Mouse (Mus musculus): ENCODE data around the gene Strada.

Gene Strada

DNA sequence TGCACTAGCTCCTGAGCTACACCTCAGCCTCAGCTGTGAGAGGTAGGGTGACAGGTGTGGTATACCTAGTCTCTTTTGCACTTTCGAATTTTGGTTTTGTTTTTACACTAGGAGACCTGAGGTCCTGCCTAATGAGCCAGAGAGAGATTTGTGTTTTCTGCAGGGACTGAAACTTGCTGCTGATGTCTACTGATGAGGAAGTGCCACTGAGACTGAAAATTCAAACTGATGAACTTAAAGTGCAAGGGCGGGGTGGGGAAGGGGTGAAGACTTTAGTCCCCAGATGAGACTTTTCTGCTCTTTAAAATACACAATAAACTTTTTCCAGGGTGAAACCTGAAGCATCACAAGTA is 21.5 kb downstream of the Strada start:
- DNase-seq = no peak

DNA sequence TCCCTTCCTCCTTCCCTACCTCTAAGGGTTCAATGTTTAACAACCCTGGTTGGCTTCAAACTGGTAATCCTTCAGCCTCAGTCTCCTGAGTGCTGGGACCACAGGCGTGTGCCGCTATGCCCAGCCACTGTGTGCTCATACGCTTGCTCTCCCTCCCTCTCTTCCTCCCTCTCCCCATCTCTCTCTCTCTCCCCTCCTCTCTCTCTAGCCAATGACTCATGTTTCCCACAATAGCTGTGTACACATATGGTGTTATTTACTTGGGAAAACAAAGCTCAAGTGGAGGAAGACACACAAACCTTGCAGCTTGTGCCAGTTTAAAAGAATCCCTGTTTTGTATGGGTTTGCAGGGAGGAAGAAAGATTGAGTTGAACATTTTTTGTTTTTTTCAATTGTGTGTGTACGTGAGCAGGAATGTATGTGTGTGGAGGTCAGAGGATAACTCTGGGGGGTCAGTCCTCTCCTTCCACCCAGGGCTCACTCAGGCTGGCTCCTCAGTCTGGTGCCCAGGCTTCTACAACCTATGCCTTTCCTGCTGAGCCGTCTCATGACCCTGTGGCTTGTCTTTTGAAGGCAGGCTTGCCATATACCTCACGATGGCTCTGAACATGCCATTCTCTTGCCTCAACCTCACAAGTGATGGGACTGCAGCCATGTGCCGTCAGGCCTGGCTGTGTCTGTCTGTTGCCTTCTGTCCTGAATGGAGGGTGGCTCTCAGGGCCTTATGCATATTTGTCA is 22.1 kb downstream of the Strada start:
- no peak for DNase-seq

DNA sequence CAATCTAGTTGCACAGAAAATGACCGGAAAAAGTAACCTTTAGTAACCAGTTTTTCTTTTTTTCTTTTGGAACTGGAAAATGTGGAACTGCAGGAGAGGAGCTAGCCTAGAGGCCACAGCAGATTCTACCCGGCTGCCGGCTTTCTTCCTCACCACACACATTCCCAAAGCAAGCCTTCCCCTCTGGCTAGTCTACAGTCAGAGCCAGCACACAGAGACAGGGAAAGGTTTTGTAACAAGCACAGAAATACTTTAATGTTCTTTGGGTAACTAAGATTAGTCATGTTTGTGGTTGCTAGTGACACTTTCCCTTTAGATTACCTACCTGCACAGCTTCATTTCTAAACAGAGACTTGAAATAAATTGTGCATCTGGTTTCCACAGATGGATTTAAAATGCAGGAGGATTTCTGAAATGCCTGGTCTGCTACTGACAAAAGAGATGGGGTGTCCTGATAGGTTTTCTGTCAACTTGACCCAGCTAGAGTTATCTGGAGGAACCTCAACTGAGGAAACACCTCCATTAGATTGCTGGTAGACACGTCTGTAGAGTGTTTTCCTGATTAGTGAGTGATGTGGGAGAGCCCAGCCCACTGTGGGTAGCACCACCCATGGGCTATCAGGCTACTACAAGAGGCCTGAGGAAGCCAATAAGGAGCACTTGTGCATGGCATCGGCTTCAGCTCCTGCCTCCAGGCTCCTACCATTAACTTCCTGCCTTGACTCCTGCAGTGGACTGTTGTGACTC is 23.8 kb downstream of the Strada start:
- no peak for DNase-seq

DNA sequence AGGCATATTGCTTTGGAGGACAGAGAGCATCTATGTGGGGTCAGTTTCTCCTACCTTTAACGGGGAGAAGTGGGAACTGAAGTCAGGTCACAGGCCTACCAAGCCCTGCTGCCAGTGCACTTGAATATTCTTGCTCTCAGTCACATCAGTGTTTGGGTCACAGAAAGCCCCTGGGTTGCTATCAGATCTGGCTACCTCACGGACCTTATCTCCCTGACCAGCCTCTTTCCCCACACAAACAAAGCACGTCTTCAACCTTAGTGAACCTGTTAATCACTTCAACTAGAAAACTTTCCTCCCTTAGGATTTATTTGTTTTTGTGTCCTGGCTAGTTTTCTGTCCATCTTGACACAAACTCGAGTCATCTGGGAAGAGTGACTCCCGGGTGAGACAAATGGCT is 25.6 kb downstream of the Strada start:
- DNase-seq = no peak

DNA sequence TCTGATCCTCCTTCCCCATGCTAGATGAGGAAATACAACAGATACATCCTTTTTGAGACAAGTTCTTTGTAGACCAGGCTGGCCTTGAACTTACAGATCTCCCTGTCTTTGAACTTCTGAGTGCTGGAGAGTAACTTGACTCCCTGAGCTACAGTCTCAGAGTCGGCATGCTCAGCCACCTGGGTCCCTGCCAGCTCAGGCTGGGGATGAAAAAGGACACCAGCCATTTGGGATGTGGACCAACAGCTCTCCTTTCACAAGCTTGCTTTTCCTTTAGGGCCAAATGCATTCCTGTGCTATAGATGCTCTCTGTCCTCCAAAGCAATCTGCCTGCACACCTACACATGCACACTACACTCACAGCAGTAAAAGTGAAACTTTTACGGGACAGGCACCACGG is 26.9 kb downstream of the Strada start:
- no peak for DNase-seq

DNA sequence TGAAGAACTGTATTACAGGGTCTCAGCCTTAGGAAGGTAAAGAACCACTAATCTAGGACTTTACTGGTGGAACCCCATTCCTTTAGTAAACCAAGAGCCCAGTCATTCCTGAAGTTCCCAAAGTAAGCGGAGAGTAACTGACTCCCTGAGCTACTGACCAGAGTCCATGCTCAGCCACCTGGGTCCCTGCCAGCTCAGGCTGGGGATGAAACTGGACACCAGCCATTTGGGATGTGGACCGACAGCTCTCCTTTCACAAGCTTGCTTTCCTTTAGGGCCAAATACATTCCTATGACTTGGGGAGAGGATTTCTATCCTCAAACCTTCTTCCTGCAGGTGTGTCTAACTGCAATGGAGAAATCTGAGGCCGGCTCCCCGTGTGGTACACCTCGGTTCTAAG is 27.6 kb downstream of the Strada start:
- DNase-seq = no peak

DNA sequence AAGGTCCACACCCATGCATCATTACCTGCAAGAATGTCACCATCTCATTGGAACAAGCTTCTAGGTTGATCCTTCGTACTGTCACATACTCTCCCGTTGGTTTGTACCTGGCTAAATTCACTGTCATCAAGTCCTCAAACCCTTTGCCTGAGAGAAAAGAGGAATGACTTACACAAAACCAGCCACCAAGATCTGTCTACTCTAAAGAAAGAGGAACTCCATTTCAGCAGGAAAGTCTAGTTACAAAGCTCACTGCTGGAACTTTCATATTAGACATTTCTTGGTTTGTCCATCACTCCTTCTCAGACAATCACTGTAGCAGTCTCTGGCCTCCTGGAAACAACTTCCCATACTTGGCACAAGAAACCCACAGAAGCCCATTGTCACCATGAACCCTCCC is 28.7 kb downstream of the Strada start:
- DNase-seq = no peak

DNA sequence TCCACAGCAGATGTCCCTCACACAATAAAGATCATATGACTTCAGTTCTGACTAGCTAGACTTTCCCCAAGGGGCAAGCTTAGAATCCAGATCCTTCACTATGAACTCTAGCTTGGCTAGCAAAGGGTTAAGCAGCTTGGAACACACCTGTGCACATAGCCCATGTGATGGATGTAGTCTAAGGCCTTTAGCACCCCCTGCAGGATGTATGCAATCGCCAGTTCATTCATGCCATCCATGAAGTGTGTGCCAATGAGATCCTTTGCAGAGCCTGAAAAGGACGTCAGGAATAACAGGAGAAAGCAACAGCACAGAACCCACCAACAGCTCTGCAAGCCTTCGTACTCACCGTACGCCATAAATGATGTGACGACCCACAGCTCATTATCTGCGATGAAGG is 31.2 kb downstream of the Strada start:
- DNase-seq = peak; percentile 87

DNA sequence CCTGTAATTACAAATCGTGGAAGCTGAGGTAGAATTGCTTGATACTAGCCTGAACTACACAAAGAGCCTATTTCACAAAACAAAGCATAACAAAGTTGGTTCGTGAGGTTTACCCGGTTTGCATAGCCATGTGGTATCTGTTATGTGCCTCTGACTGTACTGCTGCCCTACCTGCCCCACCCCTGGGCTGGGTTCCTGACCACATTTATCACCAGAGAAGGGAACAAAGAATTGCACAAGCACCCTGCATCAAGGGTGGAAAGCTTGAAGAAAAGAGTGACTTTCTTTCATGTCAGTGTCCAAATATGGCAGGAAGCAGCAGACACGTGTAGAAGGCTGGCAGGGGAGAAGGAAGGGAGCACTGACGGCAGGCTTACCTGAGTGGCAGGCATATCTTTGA is 34.5 kb downstream of the Strada start:
- DNase-seq = peak; percentile 55

DNA sequence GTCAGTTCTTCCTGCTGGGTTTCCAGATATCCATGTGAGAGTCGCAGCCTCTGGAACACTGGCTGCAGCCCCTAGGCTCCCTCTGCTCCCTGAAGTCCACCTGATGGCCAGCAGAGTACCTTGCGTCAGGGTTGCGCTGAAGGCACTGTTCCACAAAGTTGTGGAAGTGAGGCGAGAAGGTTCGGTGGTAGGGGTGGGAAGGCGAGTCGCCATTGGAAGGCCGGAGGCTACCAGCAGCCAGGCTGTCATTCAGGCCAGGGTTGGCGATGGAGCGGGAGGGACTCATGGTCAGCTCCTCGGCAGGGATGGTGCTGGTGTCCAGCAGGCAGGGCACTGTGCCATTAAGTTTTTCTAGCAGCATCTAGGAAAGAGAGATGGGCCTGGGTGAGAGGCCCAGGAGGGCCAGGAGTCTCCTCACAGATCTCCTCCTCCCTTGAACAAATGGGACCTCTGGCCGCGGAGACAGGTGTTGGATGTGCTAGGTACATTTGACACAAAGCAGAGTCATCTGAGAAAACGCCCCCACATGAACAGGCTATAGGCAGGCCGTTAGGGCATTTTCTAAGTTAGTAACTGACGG is 37.3 kb downstream of the Strada start:
- DNase-seq = no peak

DNA sequence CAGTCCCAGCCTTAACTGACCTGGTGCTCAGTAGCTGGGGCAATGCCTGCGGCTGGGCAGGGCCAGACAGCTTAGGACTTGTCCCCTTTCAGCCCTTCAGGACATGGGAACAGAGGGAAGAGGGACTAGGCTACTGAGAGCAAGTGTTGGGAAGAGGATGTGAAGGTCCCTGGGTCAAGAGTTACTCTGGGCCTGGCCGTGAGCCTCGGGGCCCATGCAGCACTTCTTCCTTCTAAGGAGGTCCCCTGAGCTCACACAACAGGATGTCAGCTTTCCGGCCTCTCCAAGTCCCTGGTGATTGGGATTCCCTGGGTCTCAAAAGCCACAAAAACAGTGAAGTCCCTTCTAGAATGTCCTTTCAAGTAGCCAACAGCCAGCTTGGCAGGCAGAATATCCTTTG is 38.4 kb downstream of the Strada start:
- DNase-seq = no peak

DNA sequence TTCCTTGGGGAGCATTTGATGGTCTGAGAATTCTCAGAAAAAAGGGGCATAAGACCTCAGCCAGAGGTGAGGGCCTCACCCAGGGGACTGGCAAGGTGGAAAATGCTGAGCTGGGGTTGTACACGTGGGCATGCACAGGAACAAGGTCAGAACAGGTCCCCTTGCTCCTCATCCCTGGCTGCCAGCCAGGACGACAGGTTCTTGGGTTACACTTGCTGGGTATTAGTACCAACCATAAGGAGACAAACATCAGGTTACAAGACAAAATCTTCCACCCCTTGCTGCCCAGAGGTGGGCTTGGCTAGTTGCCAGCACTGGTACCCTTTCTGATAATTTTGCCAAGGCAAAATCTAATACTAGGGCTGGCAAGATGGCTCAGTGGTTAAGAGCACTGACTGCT is 39.7 kb downstream of the Strada start:
- no peak for DNase-seq

DNA sequence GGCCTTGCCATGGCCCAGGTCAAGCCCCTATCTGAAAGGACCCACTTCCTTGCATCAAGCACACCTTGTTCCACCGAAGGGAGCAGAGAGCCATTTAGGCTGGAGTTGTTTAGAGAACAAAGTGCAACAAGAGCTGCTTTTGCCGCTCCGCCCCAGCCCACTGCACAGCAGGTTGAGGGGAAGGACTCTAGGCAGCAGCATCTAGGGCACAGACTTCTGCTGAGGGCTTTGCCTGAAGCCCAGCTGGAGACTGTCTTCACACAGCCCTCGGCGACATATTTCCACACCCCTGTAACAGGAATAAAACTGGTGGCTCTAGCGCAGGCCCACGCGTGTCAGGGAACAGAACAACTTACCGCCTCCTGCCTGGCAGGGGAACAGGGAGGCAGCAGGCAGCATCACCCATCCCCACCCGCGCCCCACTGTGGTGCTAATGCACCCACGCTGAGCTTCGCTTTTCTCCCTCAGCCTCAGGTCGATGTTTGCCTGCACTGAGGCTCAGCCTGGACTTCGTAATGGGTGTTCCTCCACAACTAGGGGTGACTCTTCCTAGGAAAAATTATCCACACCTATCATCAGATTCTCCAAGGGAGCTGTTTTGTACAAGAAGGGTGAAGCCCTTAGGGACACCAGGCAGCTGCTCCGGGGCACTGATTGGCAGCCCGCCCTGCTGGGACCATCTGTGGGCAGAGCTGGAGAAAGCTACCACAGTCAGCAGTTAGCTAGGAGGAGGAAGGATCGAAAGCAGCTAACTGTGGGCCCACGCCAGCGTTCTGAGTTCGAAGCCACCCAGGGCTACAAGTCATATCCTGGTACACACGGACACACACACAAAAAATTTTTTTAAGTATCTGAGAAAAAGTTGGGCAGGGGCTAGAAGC is 40.9 kb downstream of the Strada start, which contains the start of the genes Gm10840 and Limd2:
Gm10840 (plus strand) TSS at position 10 of the 881 bp plus-strand sequence.
Limd2 (minus strand) TSS at position 20 of the 881 bp plus-strand sequence.
- peak; percentile 81 for DNase-seq

DNA sequence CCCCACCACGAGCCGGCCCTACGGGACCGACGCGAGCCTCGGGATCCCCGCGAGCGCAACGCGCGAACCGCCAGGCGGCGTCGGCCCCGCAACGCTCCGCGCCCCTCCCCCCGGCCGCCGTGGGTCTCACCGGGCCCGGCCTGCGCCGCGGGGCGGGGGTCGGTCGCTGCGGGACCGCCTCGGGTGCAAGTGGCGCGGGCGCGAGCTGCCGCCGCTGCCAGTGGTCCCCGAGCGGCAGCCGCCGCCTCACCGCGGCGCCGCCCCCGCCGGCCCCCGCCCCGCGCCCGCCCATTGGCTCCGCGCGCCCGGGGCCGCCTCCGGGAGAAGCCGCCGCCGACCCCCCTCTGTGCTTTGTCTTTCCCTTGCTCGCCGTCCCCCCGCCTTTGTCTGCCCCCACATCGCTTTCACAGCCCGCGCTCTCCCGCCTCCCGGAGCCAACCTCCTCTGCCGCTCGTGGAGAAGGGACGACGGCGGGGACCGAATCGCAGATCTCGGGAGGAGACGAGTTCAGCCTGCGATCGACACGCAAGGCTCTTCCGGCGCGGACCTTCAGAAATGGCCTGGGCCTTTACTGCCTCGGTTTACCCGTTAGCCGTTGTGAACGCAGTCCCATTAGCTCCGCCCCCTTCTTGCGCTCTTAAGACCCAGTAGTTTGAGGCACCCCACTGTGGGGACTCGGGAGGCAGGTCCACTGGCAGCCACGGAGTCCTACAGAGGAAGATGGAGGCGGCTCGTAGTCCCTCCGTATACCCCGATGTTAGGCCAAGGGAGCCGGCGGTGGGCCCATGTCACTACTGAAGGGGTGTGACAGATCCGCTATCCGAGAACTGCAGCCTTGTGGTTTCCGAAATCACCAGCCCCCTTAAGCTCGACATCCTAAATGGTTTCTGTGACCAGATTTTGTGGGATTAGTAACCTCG is 41.8 kb downstream of the Strada start:
- DNase-seq = peak; percentile 93

DNA sequence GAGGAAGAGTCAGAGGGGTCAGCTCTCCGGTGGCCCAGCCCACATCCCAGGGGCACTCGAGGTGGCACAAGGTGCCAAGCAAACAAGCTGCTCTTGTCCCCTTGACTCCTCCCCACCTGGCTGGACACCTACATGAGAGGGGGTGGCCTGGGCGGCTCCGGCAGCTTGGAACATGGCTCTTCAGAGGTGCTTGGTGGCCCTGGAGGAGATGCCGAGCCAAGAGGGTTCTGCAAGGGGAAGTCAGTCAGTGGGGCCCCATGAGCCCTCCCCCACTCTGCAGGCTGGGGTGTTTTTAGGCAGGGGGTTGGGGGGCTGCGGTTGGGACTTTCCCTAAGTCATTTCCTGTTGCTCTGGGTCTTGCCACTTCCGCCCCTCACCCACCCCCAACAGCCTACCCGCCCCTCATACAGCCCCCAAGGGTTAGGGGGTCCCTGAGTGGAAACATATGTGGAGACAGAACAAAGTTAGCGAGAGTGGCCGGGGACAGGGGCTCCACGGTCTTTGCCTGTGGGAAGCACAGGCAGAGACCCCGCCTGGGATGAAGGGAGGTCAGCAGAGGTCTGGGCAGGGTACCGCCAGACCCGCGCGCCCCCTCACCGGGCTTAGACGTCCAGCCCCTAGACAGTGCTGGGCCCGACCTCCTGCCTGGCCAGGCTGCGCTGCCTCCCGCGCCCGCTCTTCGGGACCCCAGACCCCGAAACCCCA is 42.6 kb downstream of the Strada start:
- DNase-seq = peak; percentile 92

DNA sequence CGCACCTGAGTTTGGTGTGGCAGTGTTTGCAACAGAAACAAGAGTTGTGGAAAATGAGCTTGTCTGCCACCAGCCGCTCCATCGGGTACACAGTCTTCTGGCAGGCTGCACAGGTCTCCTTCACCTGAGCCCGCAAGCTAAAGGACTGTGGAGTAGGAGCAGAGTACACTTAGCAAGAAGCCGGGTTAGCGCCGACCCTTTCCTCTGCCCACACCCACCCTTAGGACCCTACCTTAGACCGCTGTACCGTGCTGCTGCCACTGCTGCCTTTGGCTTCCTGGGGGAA is 43.1 kb downstream of the Strada start:
- no peak for DNase-seq

DNA sequence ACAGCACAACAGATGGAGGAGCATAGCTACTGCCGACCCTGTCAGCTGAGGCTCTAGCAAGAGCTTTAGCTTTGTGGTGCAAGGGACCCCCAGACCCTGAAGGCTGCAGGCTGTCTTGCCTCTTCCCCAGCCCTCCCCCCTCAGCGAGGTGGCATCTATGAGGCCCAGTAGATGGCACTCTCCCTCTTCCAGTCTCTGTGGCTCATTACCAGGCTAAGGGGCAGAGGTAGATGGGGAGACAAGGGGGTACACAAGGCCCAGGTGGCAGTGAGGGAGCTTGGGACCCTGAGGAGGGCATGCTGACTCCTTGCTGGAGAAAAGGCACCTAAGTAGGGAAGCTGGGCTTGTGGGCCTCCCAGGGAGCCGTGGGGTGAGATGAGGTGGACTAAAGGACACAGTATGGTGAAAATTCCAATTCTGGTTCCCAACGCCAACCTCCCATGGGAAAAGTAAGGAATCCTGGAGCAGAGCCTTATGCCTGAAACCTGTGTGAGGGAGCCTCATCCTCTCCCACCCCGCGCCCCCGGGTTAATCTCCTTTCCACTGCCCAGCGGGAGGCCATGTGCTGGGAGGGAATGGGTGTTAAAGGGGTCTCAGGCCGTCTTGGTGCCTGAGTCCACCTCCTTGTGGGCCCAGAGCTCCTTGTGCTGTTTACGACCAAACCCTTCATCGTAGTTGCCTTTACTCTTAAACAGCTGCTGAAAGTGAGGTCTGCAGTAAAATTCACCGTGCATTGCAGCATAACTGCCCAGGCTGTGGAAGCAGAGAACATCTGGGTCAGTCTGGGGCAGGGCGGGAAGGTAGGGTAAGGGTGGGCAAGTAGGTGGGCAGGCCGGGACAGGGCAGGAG is 43.7 kb downstream of the Strada start:
- peak; percentile 77 for DNase-seq

DNA sequence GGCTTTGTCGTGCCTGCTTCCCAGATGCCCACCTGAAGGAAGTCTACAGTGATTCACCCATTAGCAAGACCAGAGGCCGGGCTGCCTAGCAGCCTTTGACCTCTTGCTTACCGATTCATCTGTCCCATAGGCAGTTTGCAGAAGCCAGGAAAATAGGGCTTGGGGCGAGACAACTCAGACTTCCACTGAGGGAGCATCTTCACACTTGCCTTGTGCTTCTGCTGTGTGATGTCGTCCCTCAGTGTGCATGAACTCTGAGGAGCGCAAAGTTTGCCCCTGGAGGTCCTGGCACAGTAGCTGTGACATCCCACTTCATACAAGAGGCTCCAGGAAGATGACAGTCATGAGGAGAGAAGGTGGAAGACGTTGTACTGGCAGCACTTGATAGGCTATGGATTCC is 44.8 kb downstream of the Strada start:
- no peak for DNase-seq

DNA sequence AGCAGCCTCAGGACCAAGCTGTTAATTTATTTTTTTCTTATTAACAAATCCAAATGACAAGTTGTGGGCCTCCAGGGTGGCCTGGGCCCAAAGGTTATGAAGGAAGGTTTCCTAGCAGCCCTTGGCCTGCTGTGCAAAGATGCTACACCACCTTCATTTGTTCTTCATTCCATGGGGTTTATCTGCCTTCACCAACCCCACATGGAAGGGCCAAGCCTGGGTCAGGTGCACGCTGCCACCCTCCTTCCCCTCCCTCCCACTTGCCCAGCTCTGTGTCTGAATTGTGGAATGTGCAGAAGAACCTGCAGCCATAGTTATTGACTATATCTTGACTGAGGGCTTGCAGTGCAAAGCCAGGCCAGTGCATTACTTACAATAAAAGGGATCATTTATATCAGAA is 45.7 kb downstream of the Strada start:
- no peak for DNase-seq

DNA sequence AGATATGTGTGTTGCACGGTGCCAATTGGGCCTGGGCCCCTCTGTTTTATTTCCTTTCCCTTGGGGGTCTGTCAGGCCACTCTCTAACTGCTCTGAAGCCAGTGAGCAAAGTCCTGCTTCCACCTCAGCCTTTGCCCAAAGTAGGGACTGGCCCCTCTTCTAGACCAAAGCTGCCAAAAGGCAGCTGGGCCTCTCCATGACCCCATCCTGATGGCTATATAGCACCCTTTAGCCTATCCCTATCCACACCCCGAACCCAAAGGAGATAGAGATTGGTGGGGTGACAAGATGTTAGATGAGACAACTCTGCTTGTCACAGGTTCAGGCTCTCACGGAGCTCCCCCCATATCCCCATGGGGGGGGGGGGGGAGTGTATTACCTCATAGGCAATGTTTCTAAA is 46.2 kb downstream of the Strada start:
- no peak for DNase-seq

DNA sequence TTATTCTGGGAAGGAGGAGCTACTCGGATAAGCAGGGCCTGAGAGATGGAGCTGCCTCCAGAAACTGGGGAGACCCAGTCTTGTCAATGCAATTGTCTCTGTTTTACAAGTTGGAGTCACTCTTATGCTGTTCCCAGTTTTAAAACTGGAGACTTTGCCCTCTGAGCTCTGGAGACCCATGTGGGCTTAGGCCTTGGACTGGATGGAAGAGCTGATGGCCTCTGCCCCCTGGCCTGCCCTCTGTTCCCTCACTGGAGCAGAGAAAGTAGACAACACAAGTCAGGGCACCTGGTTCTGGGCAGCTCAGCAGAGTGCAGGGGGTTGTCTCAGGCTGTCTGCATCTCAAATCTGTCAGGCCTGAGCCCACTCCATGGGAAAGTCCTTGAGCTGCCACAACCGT is 47.2 kb downstream of the Strada start:
- no peak for DNase-seq

Measured in thymus, postnatal 4 days (tissue).